Mouse (Mus musculus) small intestine, adult 10 weeks (tissue): ENCODE measurements around the gene Fah. TPM values are rescaled to one million over a fixed set of nuclear protein-coding genes. Genes with fewer than 3 reads are reported as not detected.

Experiments used
- polyA plus RNA-seq: library from polyadenylated mRNA; stranded (reverse); fragments of 350-450 nt; fragmentation: Illumina TruSeq; extraction: RNeasy Lipid Tissue Mini Kit (QIAGEN cat#74804); gene quantifications from one replicate; pipeline ENCODE4 v1.2.3, GENCODE M21; 2014; ENCODE audit warnings: low replicate concordance

Fah gene
- polyA plus RNA-seq: not detected

GRCm38 (mm10) chr7:84606293-84606749, at the start of gene Fah:
Gene Fah (minus strand): TSS chr7:84606722.

Other genes with a start within 250 kb of the Fah start
- gene Arnt2, start 196.5 kb downstream of the Fah start, polyA plus RNA-seq: 0.48 TPM
- 0.56 TPM for gene Gm2115, start 77.8 kb downstream of the Fah start, polyA plus RNA-seq
- gene Zfand6, start 83.2 kb upstream of the Fah start, polyA plus RNA-seq: 1,007 TPM
- gene Olfr291, start 246.8 kb upstream of the Fah start, polyA plus RNA-seq: not detected